Mouse (Mus musculus): ENCODE data around the gene Pald1. TPM values are rescaled to one million over a fixed set of nuclear protein-coding genes. Genes with fewer than 3 reads are reported as not detected.
A peak's percentile ranks its signal among the peaks of the same experiment; 100 is the strongest.

Pald1 gene
- polyA plus RNA-seq, 1 experiment from 2014 or later, result 29.4 TPM

DNA sequence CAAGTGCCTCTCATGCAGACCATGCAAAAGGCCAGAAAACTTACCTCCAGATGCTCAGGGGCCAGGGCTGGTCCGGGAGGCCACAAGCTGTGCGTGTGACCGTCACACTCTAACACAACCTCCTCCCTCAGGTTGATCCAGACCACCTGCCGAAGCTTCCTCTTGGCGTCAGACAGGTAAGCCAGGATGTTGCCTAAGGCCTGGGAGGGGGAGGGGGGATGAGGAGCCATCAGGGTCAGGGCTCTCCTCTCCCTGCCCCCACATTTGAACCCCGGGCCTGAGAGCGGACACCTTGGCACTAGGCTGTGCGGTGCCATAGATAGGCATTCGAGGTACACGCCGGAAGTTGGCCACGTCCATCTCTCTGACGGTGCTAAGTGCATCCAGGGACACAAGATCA is 40.6 kb downstream of the Pald1 start:
- no peaks in the 10 kb centered on the region for H3K27me3 ChIP-seq
- no peak overlapping the region for H3K27ac ChIP-seq
- ATAC-seq (ENCODE audit: low FRiP score), result no peak
- H3K9ac ChIP-seq, result no peak overlapping the region
- whole genome bisulfite sequencing, result 95% methylated on average over 13 of the region's 13 CpGs
- no peaks in the 10 kb centered on the region for H3K9me3 ChIP-seq
- H3K4me1 ChIP-seq (replicated peaks), result peaks cover 20% of the 10 kb centered on the region
- no peak overlapping the region for H3K4me3 ChIP-seq
- H3K4me2 ChIP-seq, result no peak overlapping the region
- peaks cover 8% of the 10 kb centered on the region for H3K36me3 ChIP-seq

DNA sequence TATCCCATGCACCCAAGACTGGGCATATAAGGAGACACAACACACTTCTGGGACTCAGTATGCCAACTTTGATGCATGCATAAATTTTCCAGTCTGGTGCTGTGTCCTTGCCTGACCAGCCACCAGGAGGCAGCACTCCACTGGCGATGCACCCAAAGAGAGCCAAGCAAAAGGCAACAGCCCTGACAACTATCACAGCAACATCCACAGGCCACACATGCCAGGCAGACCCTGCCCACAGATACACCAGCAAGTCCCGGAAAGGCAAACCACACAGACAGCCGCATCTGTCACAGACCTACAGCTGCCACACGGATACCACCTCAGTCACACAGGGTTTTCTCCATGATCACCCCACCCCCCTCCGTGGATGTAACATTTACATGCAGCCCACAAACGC is 41.8 kb downstream of the Pald1 start:
- peaks cover 15% of the 10 kb centered on the region for H3K4me1 ChIP-seq (replicated peaks)
- no peak overlapping the region for H3K9ac ChIP-seq
- H3K36me3 ChIP-seq, result peaks cover 8% of the 10 kb centered on the region
- no peaks in the 10 kb centered on the region for H3K9me3 ChIP-seq
- H3K4me2 ChIP-seq, result no peak overlapping the region
- H3K4me3 ChIP-seq, result no peak overlapping the region
- no peak overlapping the region for H3K27ac ChIP-seq
- WGBS, result 74% methylated on average over 6 of the region's 6 CpGs
- no peaks in the 10 kb centered on the region for H3K27me3 ChIP-seq
- ATAC-seq (ENCODE audit: low FRiP score), result no peak

DNA sequence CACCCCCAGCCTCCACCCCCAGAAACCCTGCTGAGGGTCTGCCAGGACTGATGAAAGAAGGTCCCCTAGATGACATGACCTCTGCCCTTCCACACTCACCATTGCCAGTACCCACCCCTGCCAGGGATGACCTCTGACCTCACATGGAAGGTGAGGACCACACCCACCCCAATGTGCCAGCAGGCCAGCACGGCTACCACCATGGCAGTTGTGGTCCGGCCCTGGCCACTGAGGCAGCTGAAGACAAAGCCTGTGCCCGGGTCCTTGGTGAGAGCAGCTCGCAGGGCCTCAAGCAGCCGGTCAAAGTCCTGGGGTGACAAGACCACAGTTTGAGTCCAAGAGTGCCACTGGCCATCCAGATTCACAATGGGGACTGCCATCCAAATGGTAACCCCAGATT is 42.3 kb downstream of the Pald1 start:
- Histone ChIP-seq H3K4me3 (no peak overlapping the region), H3K27ac (no peak overlapping the region), H3K27me3 (no peaks in the 10 kb centered on the region), H3K9me3 (no peaks in the 10 kb centered on the region), H3K4me1 (replicated peaks) (peaks cover 11% of the 10 kb centered on the region), H3K9ac (no peak overlapping the region), H3K4me2 (no peak overlapping the region), H3K36me3 (peaks cover 8% of the 10 kb centered on the region)
- 84% methylated on average over 5 of the region's 5 CpGs for WGBS
- ATAC-seq (ENCODE audit: low FRiP score), result no peak

DNA sequence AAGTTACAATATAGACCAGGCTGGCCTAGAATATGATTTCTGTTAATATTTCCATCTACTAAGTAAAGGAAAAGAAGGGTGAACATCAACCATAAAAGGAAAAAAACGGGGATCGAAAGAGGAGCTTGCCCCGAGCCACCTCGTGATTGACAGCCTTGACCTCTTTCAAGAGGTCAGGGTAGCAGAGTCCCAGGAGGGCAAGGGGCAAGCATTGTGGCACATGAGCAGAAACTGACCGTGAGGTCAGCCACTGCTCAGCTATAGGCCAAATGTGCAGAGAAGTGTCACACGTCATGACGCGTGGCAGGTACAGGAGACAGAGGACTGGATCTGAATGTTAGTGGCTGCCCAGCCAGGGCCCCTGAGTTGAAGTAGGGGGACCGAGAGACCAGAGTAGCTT is 43.1 kb downstream of the Pald1 start:
- Histone ChIP-seq H3K4me2 (no peak overlapping the region), H3K9ac (no peak overlapping the region), H3K27ac (no peak overlapping the region), H3K36me3 (peaks cover 8% of the 10 kb centered on the region), H3K27me3 (no peaks in the 10 kb centered on the region), H3K4me3 (no peak overlapping the region), H3K9me3 (no peaks in the 10 kb centered on the region), H3K4me1 (replicated peaks) (peaks cover 4% of the 10 kb centered on the region)
- ATAC-seq (ENCODE audit: low FRiP score), result no peak
- WGBS, result 62% methylated on average over 9 of the region's 9 CpGs

DNA sequence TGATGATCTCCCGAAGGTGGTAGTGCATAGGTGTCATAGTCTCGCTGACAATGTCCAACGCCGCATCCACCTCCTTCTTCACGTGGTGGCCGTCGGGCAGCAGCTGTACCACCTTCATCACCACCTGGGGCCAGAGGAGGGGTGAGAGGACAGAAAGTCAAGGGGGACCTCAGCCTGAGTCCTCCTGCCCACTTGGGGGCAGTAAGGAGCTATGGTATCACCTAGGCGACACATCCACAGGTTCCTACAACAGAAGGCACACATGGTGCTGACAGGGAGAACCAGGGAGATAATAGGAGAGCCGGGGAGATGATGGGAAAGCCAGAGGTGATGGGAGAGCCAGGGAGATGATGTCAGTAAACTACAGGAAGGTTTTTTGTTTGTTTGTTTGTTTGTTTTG is 44.1 kb downstream of the Pald1 start:
- H3K27ac ChIP-seq, result no peak overlapping the region
- H3K4me2 ChIP-seq, result no peak overlapping the region
- 94% methylated on average over 9 of the region's 9 CpGs for WGBS
- no peak overlapping the region for H3K4me3 ChIP-seq
- no peak overlapping the region for H3K9ac ChIP-seq
- no peaks in the 10 kb centered on the region for H3K4me1 ChIP-seq (replicated peaks)
- H3K36me3 ChIP-seq, result peaks cover 8% of the 10 kb centered on the region
- no peaks in the 10 kb centered on the region for H3K9me3 ChIP-seq
- no peaks in the 10 kb centered on the region for H3K27me3 ChIP-seq
- ATAC-seq (ENCODE audit: low FRiP score), result no peak

DNA sequence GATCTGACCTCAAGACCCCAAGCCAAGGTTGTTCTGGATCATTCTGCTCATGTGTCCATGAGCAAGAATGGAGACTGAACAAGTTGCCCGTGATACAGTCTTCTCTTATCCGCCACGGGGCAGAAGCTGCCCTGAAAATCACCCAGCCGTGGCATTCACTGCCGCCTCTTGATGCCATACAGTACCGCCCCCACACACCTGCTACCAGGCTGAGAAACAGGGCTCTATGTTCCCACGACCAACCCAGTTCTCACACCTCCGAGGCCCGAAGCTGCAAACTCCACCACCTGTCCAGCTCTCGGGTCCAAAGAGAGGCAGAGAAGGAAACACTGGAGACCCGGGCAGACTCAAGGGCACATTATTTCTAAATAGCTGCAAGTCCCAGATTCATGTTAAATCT is 45.7 kb downstream of the Pald1 start:
- no peak for ATAC-seq (ENCODE audit: low FRiP score)
- Histone ChIP-seq H3K4me2 (no peak overlapping the region), H3K4me1 (replicated peaks) (no peaks in the 10 kb centered on the region), H3K4me3 (no peak overlapping the region), H3K9ac (no peak overlapping the region), H3K36me3 (peaks cover 9% of the 10 kb centered on the region), H3K27ac (no peak overlapping the region), H3K27me3 (no peaks in the 10 kb centered on the region), H3K9me3 (no peaks in the 10 kb centered on the region)
- 92% methylated on average over 11 of the region's 11 CpGs for WGBS

DNA sequence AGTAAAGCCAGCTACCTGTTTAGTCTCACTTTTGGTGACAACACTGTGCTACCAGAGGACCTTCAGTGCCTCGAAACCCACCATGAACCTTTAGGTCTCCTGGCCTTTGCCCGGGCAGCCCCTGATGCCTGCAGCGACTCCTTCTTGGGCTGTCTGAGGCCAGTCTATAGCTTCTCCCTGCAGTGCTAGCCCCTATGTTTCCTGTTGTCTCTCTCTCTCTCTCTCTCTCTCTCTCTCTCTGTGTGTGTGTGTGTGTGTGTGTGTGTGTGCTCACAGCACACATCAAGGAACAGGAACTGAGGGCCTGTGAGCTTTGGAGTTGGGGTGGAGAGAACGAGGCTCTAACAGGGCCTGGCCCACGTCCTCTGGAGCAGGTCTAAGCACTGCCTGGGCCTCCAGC is 46.7 kb downstream of the Pald1 start:
- no peak overlapping the region for H3K27ac ChIP-seq
- no peaks in the 10 kb centered on the region for H3K4me1 ChIP-seq (replicated peaks)
- no peaks in the 10 kb centered on the region for H3K9me3 ChIP-seq
- no peak overlapping the region for H3K9ac ChIP-seq
- WGBS, result 85% methylated on average over 5 of the region's 5 CpGs
- H3K27me3 ChIP-seq, result no peaks in the 10 kb centered on the region
- no peak for ATAC-seq (ENCODE audit: low FRiP score)
- no peak overlapping the region for H3K4me2 ChIP-seq
- H3K36me3 ChIP-seq, result peaks cover 5% of the 10 kb centered on the region; the same call in 1 of the 2 replicates
- no peak overlapping the region for H3K4me3 ChIP-seq

DNA sequence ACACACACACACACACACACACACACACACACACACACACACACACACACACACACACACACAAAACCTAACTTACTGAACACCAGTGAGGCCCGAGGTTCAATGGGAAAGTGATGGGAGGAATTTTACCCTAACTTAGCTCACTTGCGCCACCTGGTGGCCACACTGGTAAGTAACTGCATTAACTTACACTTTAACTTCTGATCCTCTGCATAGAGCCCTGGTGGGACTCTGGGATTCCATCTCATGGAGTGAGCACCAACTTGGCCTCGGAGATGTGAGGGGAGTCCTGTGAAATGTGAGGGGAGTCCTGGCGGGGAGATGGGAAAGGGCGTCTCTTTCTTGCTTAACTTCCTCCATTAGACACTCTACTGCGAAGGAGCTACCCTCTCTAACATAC is 47.2 kb downstream of the Pald1 start:
- Histone ChIP-seq H3K9me3 (no peaks in the 10 kb centered on the region), H3K4me2 (no peak overlapping the region), H3K36me3 (peaks cover 5% of the 10 kb centered on the region; the same call in 1 of the 2 replicates), H3K9ac (no peak overlapping the region), H3K27me3 (no peaks in the 10 kb centered on the region), H3K4me1 (replicated peaks) (no peaks in the 10 kb centered on the region), H3K4me3 (no peak overlapping the region), H3K27ac (no peak overlapping the region)
- ATAC-seq (ENCODE audit: low FRiP score), result 0 out of 2 replicates have a peak, but pooled peaks have one; percentile 34
- 20% methylated on average over 6 of the region's 6 CpGs for WGBS

DNA sequence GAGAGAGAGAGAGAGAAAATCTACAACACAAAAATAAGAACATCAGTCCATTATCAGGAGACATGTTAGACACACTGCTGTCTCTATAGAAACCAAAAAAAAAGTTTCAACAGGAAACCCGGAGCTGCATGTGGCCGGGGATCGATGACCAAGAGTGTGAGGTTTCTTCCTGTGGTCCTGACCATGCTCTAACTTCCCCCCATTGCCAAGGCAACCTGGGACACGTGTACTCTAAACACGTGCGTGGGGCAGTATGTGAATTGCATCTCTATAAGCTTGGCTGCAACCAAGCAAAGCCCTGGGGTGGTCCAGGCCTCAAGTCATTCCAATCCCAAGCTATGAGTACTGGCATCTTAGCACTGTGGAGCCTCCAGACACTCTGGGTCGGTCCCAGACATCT is 48.8 kb downstream of the Pald1 start:
- Histone ChIP-seq H3K4me2 (no peak overlapping the region), H3K36me3 (peaks cover 5% of the 10 kb centered on the region; the same call in 1 of the 2 replicates), H3K9me3 (no peaks in the 10 kb centered on the region), H3K27me3 (no peaks in the 10 kb centered on the region), H3K4me1 (replicated peaks) (0 out of 2 replicates have a peak, but pooled peaks cover 4% of the 10 kb centered on the region), H3K27ac (no peak overlapping the region), H3K9ac (no peak overlapping the region), H3K4me3 (no peak overlapping the region)
- 71% methylated on average over 7 of the region's 7 CpGs for WGBS
- ATAC-seq (ENCODE audit: low FRiP score), result no peak

DNA sequence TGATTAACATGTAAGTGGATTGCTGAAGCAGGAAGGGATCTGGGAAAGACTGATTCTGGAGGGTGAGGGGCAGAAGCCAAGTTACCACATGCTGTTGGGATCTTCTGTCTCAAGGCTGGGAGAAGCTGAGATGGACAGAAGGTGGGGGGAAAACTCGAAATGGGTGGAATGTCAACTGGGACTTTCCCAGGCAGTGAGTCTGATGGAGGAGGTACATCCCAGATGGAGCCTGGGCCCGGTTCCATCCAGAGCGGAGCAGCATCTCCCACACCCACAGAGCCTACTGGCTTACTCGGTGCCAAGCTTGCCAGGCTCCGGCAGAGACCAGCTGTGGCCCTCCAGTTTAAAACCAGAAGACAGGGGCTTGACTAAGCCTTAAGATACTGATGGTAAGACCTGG is 52.3 kb downstream of the Pald1 start:
- Histone ChIP-seq H3K36me3 (peaks cover 5% of the 10 kb centered on the region; the same call in 1 of the 2 replicates), H3K27me3 (no peaks in the 10 kb centered on the region), H3K27ac (no peak overlapping the region), H3K9me3 (no peaks in the 10 kb centered on the region), H3K4me3 (no peak overlapping the region), H3K9ac (no peak overlapping the region), H3K4me1 (replicated peaks) (peaks cover 32% of the 10 kb centered on the region), H3K4me2 (no peak overlapping the region)
- ATAC-seq (ENCODE audit: low FRiP score), result peak; percentile 60; the same call in 1 of the 2 replicates
- WGBS, result 80% methylated on average over 5 of the region's 5 CpGs

DNA sequence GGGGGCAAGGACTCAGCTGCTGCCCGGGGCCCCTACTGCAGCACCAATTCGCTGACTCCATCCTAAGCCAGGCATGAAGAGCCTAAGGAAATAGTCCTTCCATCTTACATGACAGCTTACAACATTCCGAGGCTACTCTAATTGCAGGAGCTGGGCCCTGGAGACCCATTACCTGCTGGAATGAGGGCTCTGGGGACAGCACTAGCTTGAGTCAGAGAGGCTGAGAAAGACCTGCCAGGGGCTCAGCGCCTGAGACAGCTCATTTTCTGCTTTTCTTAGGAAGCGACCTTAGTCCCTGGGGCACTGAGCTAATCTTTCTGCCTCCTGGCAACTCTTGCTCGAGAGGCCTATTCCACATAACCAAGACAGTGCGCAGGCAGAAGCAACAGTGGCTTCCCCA is 54.4 kb downstream of the Pald1 start:
- ATAC-seq (ENCODE audit: low FRiP score), result no peak; the same call in 1 of the 2 replicates
- peaks cover 5% of the 10 kb centered on the region; the same call in 1 of the 2 replicates for H3K36me3 ChIP-seq
- H3K9ac ChIP-seq, result 0 out of 2 replicates have a peak overlapping the region, but pooled peaks have one; percentile 29
- no peak overlapping the region for H3K4me2 ChIP-seq
- H3K27ac ChIP-seq, result 0 out of 2 replicates have a peak overlapping the region, but pooled peaks have one; percentile 8
- WGBS, result 48% methylated on average over 7 of the region's 7 CpGs
- no peak overlapping the region for H3K4me3 ChIP-seq
- no peaks in the 10 kb centered on the region for H3K9me3 ChIP-seq
- no peaks in the 10 kb centered on the region for H3K27me3 ChIP-seq
- peaks cover 32% of the 10 kb centered on the region for H3K4me1 ChIP-seq (replicated peaks)

DNA sequence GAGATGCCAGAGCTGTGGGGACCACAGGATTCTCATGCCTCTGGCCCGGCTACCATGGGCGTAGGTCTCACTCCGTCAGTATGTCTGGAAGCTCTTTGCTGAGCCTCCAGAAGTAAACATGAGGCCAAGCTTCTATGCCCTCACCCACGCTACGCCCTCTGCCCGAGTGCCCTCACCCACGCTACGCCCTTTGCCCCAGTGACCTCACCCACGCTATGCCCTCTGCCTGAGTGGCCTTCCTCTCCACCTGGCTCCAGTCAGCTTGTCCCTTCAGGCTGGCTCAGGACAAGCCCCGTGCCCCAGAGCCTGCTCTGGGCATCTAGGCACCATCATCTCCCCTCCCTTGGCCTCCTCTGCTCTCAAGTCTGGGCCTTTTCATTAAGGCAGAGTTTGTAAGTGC is 55.8 kb downstream of the Pald1 start:
- Histone ChIP-seq H3K36me3 (peaks cover 11% of the 10 kb centered on the region), H3K9ac (no peak overlapping the region), H3K27me3 (no peaks in the 10 kb centered on the region), H3K9me3 (peaks cover 6% of the 10 kb centered on the region; the same call in 1 of the 2 replicates), H3K4me3 (no peak overlapping the region), H3K27ac (no peak overlapping the region), H3K4me2 (no peak overlapping the region), H3K4me1 (replicated peaks) (peaks cover 32% of the 10 kb centered on the region)
- 82% methylated on average over 10 of the region's 10 CpGs for WGBS
- ATAC-seq (ENCODE audit: low FRiP score), result no peak

DNA sequence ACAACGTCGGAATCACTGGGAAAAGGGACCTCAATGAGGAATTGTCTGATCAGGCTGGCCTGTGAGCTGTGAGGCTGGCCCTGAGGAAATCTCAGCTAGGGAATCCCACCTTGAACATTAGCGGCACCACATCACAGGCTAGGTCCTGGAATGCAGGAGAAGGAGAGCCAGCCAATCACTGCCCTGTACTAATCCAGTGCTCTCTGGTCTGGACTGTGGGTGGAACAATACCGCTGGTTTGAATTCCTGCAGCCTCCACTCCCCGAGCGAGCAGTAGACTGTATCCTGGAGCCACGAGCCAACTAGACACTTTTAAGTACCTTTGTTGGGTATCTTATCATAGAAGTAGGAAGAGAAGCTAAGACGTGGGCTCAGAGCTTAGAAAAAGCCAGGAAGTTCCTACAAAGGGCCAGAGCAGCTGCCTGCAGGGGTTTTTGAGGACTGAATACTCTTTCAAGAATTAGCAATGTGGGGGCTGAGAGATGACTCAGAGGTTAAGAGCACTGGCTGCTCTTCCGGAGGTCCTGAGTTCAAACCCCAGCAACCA is 57.5 kb downstream of the Pald1 start:
- Histone ChIP-seq H3K9me3 (peaks cover 6% of the 10 kb centered on the region; the same call in 1 of the 2 replicates), H3K27ac (no peak overlapping the region), H3K4me3 (no peak overlapping the region), H3K9ac (no peak overlapping the region), H3K4me2 (no peak overlapping the region), H3K27me3 (no peaks in the 10 kb centered on the region), H3K4me1 (replicated peaks) (peaks cover 30% of the 10 kb centered on the region), H3K36me3 (peaks cover 28% of the 10 kb centered on the region)
- WGBS, result 64% methylated on average over 9 of the region's 9 CpGs
- no peak for ATAC-seq (ENCODE audit: low FRiP score)
